Mouse (Mus musculus): ENCODE measurements around the gene C1qtnf1. TPM values are rescaled to one million over a fixed set of nuclear protein-coding genes. Genes with fewer than 3 reads are reported as not detected.

Gene C1qtnf1
- polyA plus RNA-seq, 1 experiment from 2014 or later: 2.5 TPM

GRCm38 (mm10) chr11:118490566-118491218, 62.7 kb downstream of the C1qtnf1 start:
- H3K4me2 ChIP-seq (ENCODE audit: low read depth): peak overlapping the region; percentile 22
- H3K36me3 ChIP-seq (ENCODE audit: control insufficient read depth, insufficient read depth, low read length): no peaks in the 10 kb centered on the region
- ATAC-seq (ENCODE audit: insufficient read depth, low FRiP score, low TSS enrichment) (peak; percentile 54), DNase-seq (ENCODE audit: low spot score) (peak; percentile 88)
- H3K27me3 ChIP-seq (ENCODE audit: control insufficient read depth, insufficient read depth, low read length): no peaks in the 10 kb centered on the region
- H3K4me3 ChIP-seq (ENCODE audit: low read depth, low read length): no peak overlapping the region
- WGBS: 20% methylated on average over 22 of the region's 22 CpGs
- H3K4me1 ChIP-seq (ENCODE audit: control insufficient read depth, insufficient read depth, low read length): peaks cover 13% of the 10 kb centered on the region
- no peaks in the 10 kb centered on the region for H3K9me3 ChIP-seq (ENCODE audit: control insufficient read depth, low read length)
- no peak overlapping the region for H3K27ac ChIP-seq (ENCODE audit: low read depth, low read length)
- 0 out of 2 replicates have a peak overlapping the region, but pooled peaks have one; percentile 35 for H3K9ac ChIP-seq (ENCODE audit: low read length)

DNA sequence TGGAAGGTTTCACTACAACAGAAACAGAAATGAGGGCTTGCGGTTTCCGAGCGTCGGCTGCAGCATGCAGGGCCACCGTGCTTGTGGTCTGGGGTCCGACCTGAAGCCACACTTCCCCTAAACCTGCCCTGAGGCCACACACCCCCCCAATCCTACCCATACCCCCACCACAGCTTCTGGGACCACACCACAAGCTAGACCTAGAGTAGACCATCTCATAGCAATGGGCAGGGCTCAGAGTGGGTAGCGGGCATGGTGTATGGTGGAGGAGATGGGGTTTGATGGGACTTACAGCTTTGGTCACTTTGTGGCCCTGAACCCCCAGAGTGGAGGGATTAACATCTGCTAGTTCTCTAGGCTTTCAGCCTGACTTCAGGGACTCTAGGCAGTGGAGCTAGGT, 63.2 kb downstream of the C1qtnf1 start:
- no peak for DNase-seq (ENCODE audit: low spot score)
- no peaks in the 10 kb centered on the region for H3K27me3 ChIP-seq (ENCODE audit: control insufficient read depth, insufficient read depth, low read length)
- no peak overlapping the region for H3K9ac ChIP-seq (ENCODE audit: low read length)
- H3K27ac ChIP-seq (ENCODE audit: low read depth, low read length): no peak overlapping the region
- no peaks in the 10 kb centered on the region for H3K9me3 ChIP-seq (ENCODE audit: control insufficient read depth, low read length)
- peaks cover 14% of the 10 kb centered on the region for H3K4me1 ChIP-seq (ENCODE audit: control insufficient read depth, insufficient read depth, low read length)
- ATAC-seq (ENCODE audit: insufficient read depth, low FRiP score, low TSS enrichment): no peak
- no peak overlapping the region for H3K4me2 ChIP-seq (ENCODE audit: low read depth)
- no peaks in the 10 kb centered on the region for H3K36me3 ChIP-seq (ENCODE audit: control insufficient read depth, insufficient read depth, low read length)
- 85% methylated on average over 7 of the region's 7 CpGs for WGBS
- no peak overlapping the region for H3K4me3 ChIP-seq (ENCODE audit: low read depth, low read length)

GRCm38 (mm10) chr11:118493458-118493857, 65.5 kb downstream of the C1qtnf1 start:
- no peaks in the 10 kb centered on the region for H3K36me3 ChIP-seq (ENCODE audit: control insufficient read depth, insufficient read depth, low read length)
- no peaks in the 10 kb centered on the region for H3K27me3 ChIP-seq (ENCODE audit: control insufficient read depth, insufficient read depth, low read length)
- H3K27ac ChIP-seq (ENCODE audit: low read depth, low read length): no peak overlapping the region
- ATAC-seq (ENCODE audit: insufficient read depth, low FRiP score, low TSS enrichment): no peak
- no peak for DNase-seq (ENCODE audit: low spot score)
- peaks cover 19% of the 10 kb centered on the region for H3K4me1 ChIP-seq (ENCODE audit: control insufficient read depth, insufficient read depth, low read length)
- H3K4me2 ChIP-seq (ENCODE audit: low read depth): no peak overlapping the region
- H3K9ac ChIP-seq (ENCODE audit: low read length): no peak overlapping the region
- no peaks in the 10 kb centered on the region for H3K9me3 ChIP-seq (ENCODE audit: control insufficient read depth, low read length)
- no peak overlapping the region for H3K4me3 ChIP-seq (ENCODE audit: low read depth, low read length)
- WGBS: 88% methylated on average over 2 of the region's 2 CpGs

- no peak overlapping the region for H3K27ac ChIP-seq (ENCODE audit: low read depth, low read length)
- no peak overlapping the region for H3K4me2 ChIP-seq (ENCODE audit: low read depth)
- peaks cover 13% of the 10 kb centered on the region for H3K4me1 ChIP-seq (ENCODE audit: control insufficient read depth, insufficient read depth, low read length)
- no peaks in the 10 kb centered on the region for H3K36me3 ChIP-seq (ENCODE audit: control insufficient read depth, insufficient read depth, low read length)
- no peak overlapping the region for H3K4me3 ChIP-seq (ENCODE audit: low read depth, low read length)
- no peaks in the 10 kb centered on the region for H3K27me3 ChIP-seq (ENCODE audit: control insufficient read depth, insufficient read depth, low read length)
- no peak for DNase-seq (ENCODE audit: low spot score)
- ATAC-seq (ENCODE audit: insufficient read depth, low FRiP score, low TSS enrichment): no peak
- no peaks in the 10 kb centered on the region for H3K9me3 ChIP-seq (ENCODE audit: control insufficient read depth, low read length)
- H3K9ac ChIP-seq (ENCODE audit: low read length): no peak overlapping the region
- WGBS: 86% methylated on average over 12 of the region's 12 CpGs
Measured at GRCm38 (mm10) chr11:118494001-118494737, 66.2 kb downstream of the C1qtnf1 start.

DNA sequence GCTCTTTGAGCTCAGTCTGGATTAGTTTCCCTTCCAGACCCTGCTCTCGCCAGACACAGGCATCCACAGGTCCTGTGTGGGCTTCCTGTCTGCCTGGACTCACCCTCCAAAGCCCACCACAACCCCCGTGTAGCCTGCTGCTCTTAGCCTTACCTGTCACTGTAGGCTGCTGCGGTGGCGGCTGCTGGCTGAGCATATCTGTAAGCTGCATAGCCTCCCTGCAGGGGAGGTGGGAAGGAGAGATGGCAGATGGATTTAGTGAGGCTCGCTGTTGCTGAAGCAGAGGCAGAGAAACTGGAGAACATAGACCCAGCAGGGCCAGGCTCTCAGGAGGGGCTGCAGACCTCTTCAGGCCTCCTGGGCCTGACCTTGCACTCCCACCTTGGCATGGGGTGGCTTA, 67.1 kb downstream of the C1qtnf1 start:
- H3K4me2 ChIP-seq (ENCODE audit: low read depth): no peak overlapping the region
- WGBS: 38% methylated on average over 5 of the region's 5 CpGs
- ATAC-seq (ENCODE audit: insufficient read depth, low FRiP score, low TSS enrichment) (no peak), DNase-seq (ENCODE audit: low spot score) (no peak)
- H3K36me3 ChIP-seq (ENCODE audit: control insufficient read depth, insufficient read depth, low read length): no peaks in the 10 kb centered on the region
- H3K9ac ChIP-seq (ENCODE audit: low read length): no peak overlapping the region
- H3K27ac ChIP-seq (ENCODE audit: low read depth, low read length): no peak overlapping the region
- H3K27me3 ChIP-seq (ENCODE audit: control insufficient read depth, insufficient read depth, low read length): no peaks in the 10 kb centered on the region
- no peaks in the 10 kb centered on the region for H3K9me3 ChIP-seq (ENCODE audit: control insufficient read depth, low read length)
- H3K4me1 ChIP-seq (ENCODE audit: control insufficient read depth, insufficient read depth, low read length): peaks cover 12% of the 10 kb centered on the region
- no peak overlapping the region for H3K4me3 ChIP-seq (ENCODE audit: low read depth, low read length)

- Histone ChIP-seq H3K4me3 (ENCODE audit: low read depth, low read length) (no peak overlapping the region), H3K4me2 (ENCODE audit: low read depth) (no peak overlapping the region), H3K27ac (ENCODE audit: low read depth, low read length) (no peak overlapping the region), H3K36me3 (ENCODE audit: control insufficient read depth, insufficient read depth, low read length) (no peaks in the 10 kb centered on the region), H3K27me3 (ENCODE audit: control insufficient read depth, insufficient read depth, low read length) (no peaks in the 10 kb centered on the region), H3K9me3 (ENCODE audit: control insufficient read depth, low read length) (no peaks in the 10 kb centered on the region), H3K9ac (ENCODE audit: low read length) (no peak overlapping the region), H3K4me1 (ENCODE audit: control insufficient read depth, insufficient read depth, low read length) (peaks cover 8% of the 10 kb centered on the region; the same call in 1 of the 2 replicates)
- 47% methylated on average over 19 of the region's 20 CpGs for WGBS
- DNase-seq (ENCODE audit: low spot score): no peak
- no peak for ATAC-seq (ENCODE audit: insufficient read depth, low FRiP score, low TSS enrichment)
Measured at GRCm38 (mm10) chr11:118496066-118496689, 68.2 kb downstream of the C1qtnf1 start.

Other genes with a start within 250 kb of the C1qtnf1 start
- 15.6 and 15.8 TPM in 2 replicates for gene Cyth1, start 179.6 kb upstream of the C1qtnf1 start, polyA plus RNA-seq (2014; fragmentation: Nextera tagmentation; extraction: Ambion mirVana)
- gene Usp36, start 138.0 kb upstream of the C1qtnf1 start, polyA plus RNA-seq (2014; fragmentation: Nextera tagmentation; extraction: Ambion mirVana): 11.5 and 14.5 TPM in 2 replicates
- 0.28 and 0.39 TPM in 2 replicates for gene Cep295nl, start 85.7 kb upstream of the C1qtnf1 start, polyA plus RNA-seq (2014; fragmentation: Nextera tagmentation; extraction: Ambion mirVana)
- 46.4 and 51.5 TPM in 2 replicates for gene Timp2, start 72.5 kb upstream of the C1qtnf1 start, polyA plus RNA-seq (2014; fragmentation: Nextera tagmentation; extraction: Ambion mirVana)
- gene Lgals3bp, start 26.1 kb upstream of the C1qtnf1 start, polyA plus RNA-seq (2014; fragmentation: Nextera tagmentation; extraction: Ambion mirVana): 1.7 and 1.9 TPM in 2 replicates
- 27.7 and 29.4 TPM in 2 replicates for gene Cant1, start 9.1 kb upstream of the C1qtnf1 start, polyA plus RNA-seq (2014; fragmentation: Nextera tagmentation; extraction: Ambion mirVana)
- gene Engase, start 48.6 kb downstream of the C1qtnf1 start, polyA plus RNA-seq (2014; fragmentation: Nextera tagmentation; extraction: Ambion mirVana): 6.9 and 7.0 TPM in 2 replicates

All from neural tube, embryonic 11.5 days (tissue).